Mouse (Mus musculus) MEL (cell line): ENCODE measurements around the gene Dnajb8.

ENCODE experiments used
- CTCF ChIP-seq, 3 experiments: IDR thresholded peaks in 2 of 3; conservative IDR thresholded peaks in 1 of 3; 2 replicates each; pipeline ENCODE4 v1.5.1; 2011 to 2012; ENCODE audit warnings: low read length in 3 of 3, low read depth in 2 of 3, mild to moderate bottlenecking in 2 of 3, improper control_type of control experiment in 1 of 3, inconsistent platforms in 1 of 3, mixed read lengths in 1 of 3, moderate library complexity in 1 of 3; ENCODE audit not compliant: control insufficient read depth in 1 of 3, insufficient read depth in 1 of 3, poor library complexity in 1 of 3, severe bottlenecking in 1 of 3
- RCOR1 ChIP-seq: IDR thresholded peaks from 2 replicates; pipeline ENCODE4 v1.6.1; 2012; ENCODE audit warnings: low read depth, mild to moderate bottlenecking, inconsistent platforms, low read length, improper control_type of control experiment

DNA sequence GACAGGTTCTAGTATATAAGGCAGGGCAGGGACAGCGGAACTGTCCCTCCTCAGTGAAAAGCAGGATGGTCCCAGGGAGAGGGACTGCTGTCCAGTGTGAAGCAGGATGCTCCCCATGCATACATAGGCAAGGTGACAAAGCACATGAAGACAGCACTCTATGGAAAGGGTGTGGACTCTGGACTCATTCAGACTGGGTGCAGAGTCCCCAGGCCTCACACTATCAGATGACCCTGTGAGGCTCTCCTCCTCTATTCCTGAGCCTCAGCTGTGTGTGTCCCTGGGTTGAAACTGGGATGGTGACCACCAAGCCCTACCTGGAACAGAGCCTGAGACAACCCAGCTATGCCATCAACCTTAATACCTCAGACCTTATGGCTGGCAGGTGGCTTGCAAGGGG lies 29.3 kb downstream of the Dnajb8 start:
- no peak for TF ChIP-seq CTCF (IDR thresholded peaks at IDR 0.05 in 2 of 3, conservative IDR thresholded peaks at IDR 0.05 in 1 of 3; ENCODE audit: control insufficient read depth in 1 of 3, insufficient read depth in 1 of 3, low read depth in 2 of 3, low read length in 3 of 3, poor library complexity in 1 of 3, severe bottlenecking in 1 of 3)
- no peak for TF ChIP-seq RCOR1
